25 mouse cellular contexts compared by ENCODE assay signal in genomic region chr19:4535922-4536321, GRCm38 (mm10). TPM values are rescaled to one million over a fixed set of nuclear protein-coding genes. Genes with fewer than 3 reads are reported as not detected.
DNase-seq lines count a peak whose midpoint lies in the region; TF ChIP-seq lines count a peak whose summit lies in the region.
"Had no signal": no experiment of that assay in that cellular context is flagged by ENCODE, and none has a peak within 500 bp of the region (broad histone marks: within the 10 kb centered on the region; RNA-seq: fewer than 3 reads in every experiment).

No protein-coding gene starts in this region.

- peak overlapping the region; percentile 32; the same call in 1 of the 2 replicates for H3K27ac ChIP-seq in layer of hippocampus, adult 2 months
- H3K27ac ChIP-seq in brown adipose tissue, adult 24 weeks (replicated peaks; ENCODE audit: low read depth, low read length) = peak overlapping the region; percentile 63
- H3K27ac ChIP-seq: embryonic facial prominence, embryonic 10.5 days; embryonic facial prominence, embryonic 12.5 days; forebrain, embryonic 13.5 days; forebrain, embryonic 15.5 days had no signal

- H3K4me3 ChIP-seq in layer of hippocampus, adult 2 months = no peak overlapping the region
- no peak overlapping the region for H3K4me3 ChIP-seq in brown adipose tissue, adult 24 weeks (ENCODE audit: insufficient read depth, low read depth, low read length)
- H3K4me3 ChIP-seq: embryonic facial prominence, embryonic 10.5 days; embryonic facial prominence, embryonic 12.5 days; forebrain, embryonic 13.5 days; forebrain, embryonic 15.5 days had no signal

- DNase-seq in adrenal gland, adult 2 months = peak; percentile 20
- no peak for DNase-seq in adrenal gland, postnatal 14 days
- no peak for DNase-seq in layer of hippocampus, adult 2 months (ENCODE audit: low spot score in 2 of 2)
- no peak for DNase-seq in layer of hippocampus, adult 9-10 months (ENCODE audit: low spot score)
- peak; percentile 57 for DNase-seq in 3T3-L1 (ENCODE audit: low read depth, low spot score)
- DNase-seq in gastrocnemius, postnatal 36 days = no peak
- DNase-seq: cerebellum, adult 11 months; cerebellum, adult 18-20 months; cerebellum, adult 8-10 months; cerebellum, adult 9-11 months; cerebellum, postnatal 14 days; cerebellum, postnatal 36 days; embryo, embryonic 11 days; forebrain, postnatal 0 days had no signal

- peaks cover 3% of the 10 kb centered on the region; the same call in 1 of the 2 replicates for H3K4me1 ChIP-seq in brown adipose tissue, adult 24 weeks (ENCODE audit: control insufficient read depth, insufficient read depth, insufficient read length, low read length)
- H3K4me1 ChIP-seq: embryonic facial prominence, embryonic 10.5 days; embryonic facial prominence, embryonic 12.5 days; forebrain, embryonic 13.5 days; forebrain, embryonic 15.5 days had no signal

- no peak for TF ChIP-seq CTCF in layer of hippocampus, adult 2 months (conservative IDR thresholded peaks at IDR 0.05)

- intact Hi-C loops in gastrocnemius, postnatal 36 days (cut with DNase I) = no loop called here

RNA-seq across cellular contexts. Expression of gene Pcx, which starts 25.6 kb away (rescaled TPM):
- 100 to 1,000 TPM; 536 to 579 TPM for total RNA-seq in adrenal gland, adult 2 months (2021)
- 474 and 524 TPM in 2 replicates for polyA plus RNA-seq in adrenal gland, adult 2 months (2012; rRNA removed)
- total RNA-seq in adrenal gland, postnatal 14 days (2021) = 351 and 352 TPM in 2 replicates
- 10 to 100 TPM; 64.1 to 76.0 TPM for total RNA-seq in layer of hippocampus, adult 2 months (2021)
- 328 and 343 TPM in 2 replicates for polyA plus RNA-seq in brown adipose tissue, adult 24 weeks (2012; ENCODE audit: insufficient read depth, insufficient read length, missing spikeins)
- total RNA-seq in gastrocnemius, postnatal 36 days (2021) = 10 to 100 TPM; 62.5 to 63.4 TPM

RNA-seq across cellular contexts. Expression of gene 2010003K11Rik, which starts 37.5 kb away (rescaled TPM):
- total RNA-seq in adrenal gland, adult 2 months (2021) = 10 to 100 TPM; 41.3 to 58.6 TPM
- 6.4 and 8.5 TPM in 2 replicates for polyA plus RNA-seq in adrenal gland, adult 2 months (2012; rRNA removed)
- 23.0 and 25.2 TPM in 2 replicates for total RNA-seq in adrenal gland, postnatal 14 days (2021)
- total RNA-seq in layer of hippocampus, adult 2 months (2021) = not detected
- polyA plus RNA-seq in brown adipose tissue, adult 24 weeks (2012; ENCODE audit: insufficient read depth, insufficient read length, missing spikeins) = 30.6 and 32.3 TPM in 2 replicates
- total RNA-seq in gastrocnemius, postnatal 36 days (2021) = not detected
- total RNA-seq: common myeloid progenitor, adult 5-6 weeks; ES-E14; forebrain, postnatal 0 days; MEL had no signal
- polyA plus RNA-seq: C2C12; embryonic facial prominence, embryonic 10.5 days; embryonic facial prominence, embryonic 12.5 days; embryonic facial prominence, embryonic 14.5 days; forebrain, embryonic 11.5 days; forebrain, embryonic 13.5 days; forebrain, embryonic 15.5 days; forebrain, postnatal 0 days had no signal

RNA-seq across cellular contexts. Expression of gene Syt12, which starts 58.7 kb away (rescaled TPM):
- 10 to 100 TPM; 58.0 to 74.0 TPM for total RNA-seq in adrenal gland, adult 2 months (2021)
- 124 and 143 TPM in 2 replicates for polyA plus RNA-seq in adrenal gland, adult 2 months (2012; rRNA removed)
- 35.0 and 41.1 TPM in 2 replicates for total RNA-seq in adrenal gland, postnatal 14 days (2021)
- 10 to 100 TPM; 28.9 to 31.6 TPM for total RNA-seq in layer of hippocampus, adult 2 months (2021)
- polyA plus RNA-seq in brown adipose tissue, adult 24 weeks (2012; ENCODE audit: insufficient read depth, insufficient read length, missing spikeins) = 6.9 and 8.0 TPM in 2 replicates
- total RNA-seq in gastrocnemius, postnatal 36 days (2021) = 1 to 10 TPM; 8.5 to 8.6 TPM
- total RNA-seq: common myeloid progenitor, adult 5-6 weeks; MEL had no signal

Comparison
In these comparisons a context has a peak if more than half of its experiments do, and no peak if none do; other contexts are left out.
1. DNase-seq: peak in adrenal gland, adult 2 months (single experiment) and 3T3-L1 (single experiment); none in adrenal gland, postnatal 14 days (single experiment), layer of hippocampus, adult 2 months (0 of 2), layer of hippocampus, adult 9-10 months (single experiment) and gastrocnemius, postnatal 36 days (0 of 2).
2. RNA of gene 2010003K11Rik, which starts 37.5 kb away (total RNA-seq): 41.3 to 58.6 TPM in adrenal gland, adult 2 months and 23.0 to 25.2 TPM in adrenal gland, postnatal 14 days; not detected in gastrocnemius, postnatal 36 days and not detected in layer of hippocampus, adult 2 months; every median in the first group is over 10 times any median in the second.